Mouse (Mus musculus) lung, postnatal 14 days (tissue): ENCODE results near the gene Nwd1.
A peak's percentile ranks its signal among the peaks of the same experiment; 100 is the strongest.
"Not testable (repeated sequence)": the region's sequence is repeated elsewhere in the genome, so short reads cannot be mapped to it uniquely, and the experiment has no call there.

Experiments
- DNase-seq: peaks from one replicate; pipeline ENCODE4 v3.0.0; 2021

Nwd1 gene

GRCm38 (mm10) chr8:72646060-72646767, at the start of gene Nwd1:
Gene Nwd1 (plus strand): TSS chr8:72646711.
- peak; percentile 72 for DNase-seq

DNA sequence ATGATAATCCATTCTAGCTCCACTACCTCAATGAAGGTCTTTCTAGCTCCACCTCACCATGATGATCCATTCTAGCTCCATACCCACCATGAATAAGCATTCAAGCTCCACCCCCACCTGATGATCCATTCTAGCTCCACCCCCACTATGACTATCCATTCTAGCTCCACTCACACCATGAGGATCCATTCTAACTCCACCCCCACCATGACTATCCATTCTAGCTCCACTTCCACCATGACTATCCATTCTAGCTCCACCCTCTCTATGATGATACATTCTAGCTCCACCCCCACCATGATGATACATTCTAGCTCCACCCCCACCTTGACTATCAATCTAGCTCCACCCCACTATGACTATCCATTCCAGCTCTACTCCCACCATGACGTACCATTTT, 3.6 kb upstream of the Nwd1 start:
- no peak for DNase-seq

DNA sequence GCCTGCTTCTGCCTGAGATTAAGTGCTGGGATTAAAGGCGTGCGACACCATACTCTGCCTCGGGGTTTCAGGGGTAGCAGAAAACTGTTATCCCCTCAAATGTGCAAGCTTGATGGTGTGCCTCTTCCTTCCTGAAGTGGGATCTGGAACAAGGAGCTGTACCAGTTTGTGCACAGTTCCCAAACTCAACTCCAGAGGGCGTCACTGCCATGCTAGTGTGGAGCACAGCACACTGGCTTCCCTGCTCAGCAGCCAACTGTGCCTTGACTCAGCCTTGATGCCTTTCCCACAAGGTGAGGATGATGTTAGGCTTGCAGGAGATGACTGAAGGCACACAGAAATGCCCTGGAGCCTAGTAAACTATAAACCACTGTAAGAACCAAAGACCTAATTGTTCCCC, 1.9 kb upstream of the Nwd1 start:
- no peak for DNase-seq

DNA sequence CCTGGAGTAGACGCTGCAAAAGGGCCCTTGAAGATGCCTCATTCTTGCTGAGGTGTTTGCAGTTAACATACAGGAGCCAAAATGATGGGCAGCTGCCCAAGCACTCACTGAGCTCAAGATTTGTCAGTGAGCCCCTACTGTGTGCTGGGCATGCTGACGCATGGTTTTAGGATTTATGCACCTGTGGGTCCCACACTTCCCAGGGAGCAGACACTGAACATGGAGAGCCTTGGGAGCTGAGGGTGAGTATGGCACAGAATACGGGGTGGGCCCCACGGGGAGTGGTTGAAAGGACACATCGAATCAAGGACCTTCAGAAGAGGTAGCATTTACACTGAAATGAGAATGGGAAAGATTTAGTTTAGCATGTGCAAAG, 245 bp downstream of the Nwd1 start:
- no peak for DNase-seq

- no peak for DNase-seq
These were observed 4.2 kb downstream of the Nwd1 start for GRCm38 (mm10) chr8:72650697-72651096.

- DNase-seq: no peak
These were observed 8.3 kb downstream of the Nwd1 start for GRCm38 (mm10) chr8:72654565-72655521.

DNA sequence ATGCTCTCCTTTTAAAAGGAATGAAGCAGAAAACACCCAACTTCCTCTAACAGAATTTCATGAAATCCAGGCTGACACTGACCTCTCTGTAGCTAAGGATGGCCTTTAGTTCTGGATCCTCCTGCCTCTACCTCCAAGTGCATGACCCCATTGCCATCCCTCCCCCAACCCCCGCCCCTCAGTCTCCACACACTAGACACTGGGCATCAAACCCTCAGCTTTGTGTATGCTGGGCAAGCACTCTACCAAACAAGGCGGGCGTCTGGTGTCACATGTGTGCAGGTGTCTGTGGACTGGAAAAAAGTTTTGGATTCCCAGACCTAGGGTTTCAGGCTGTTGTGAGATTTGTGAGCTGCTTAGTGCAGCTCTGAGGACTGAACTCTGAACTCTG, 9.0 kb downstream of the Nwd1 start:
- no peak for DNase-seq

GRCm38 (mm10) chr8:72659967-72660366, 13.5 kb downstream of the Nwd1 start:
- no peak for DNase-seq

- DNase-seq: no peak
These were observed 17.7 kb downstream of the Nwd1 start for GRCm38 (mm10) chr8:72664107-72664652.

DNA sequence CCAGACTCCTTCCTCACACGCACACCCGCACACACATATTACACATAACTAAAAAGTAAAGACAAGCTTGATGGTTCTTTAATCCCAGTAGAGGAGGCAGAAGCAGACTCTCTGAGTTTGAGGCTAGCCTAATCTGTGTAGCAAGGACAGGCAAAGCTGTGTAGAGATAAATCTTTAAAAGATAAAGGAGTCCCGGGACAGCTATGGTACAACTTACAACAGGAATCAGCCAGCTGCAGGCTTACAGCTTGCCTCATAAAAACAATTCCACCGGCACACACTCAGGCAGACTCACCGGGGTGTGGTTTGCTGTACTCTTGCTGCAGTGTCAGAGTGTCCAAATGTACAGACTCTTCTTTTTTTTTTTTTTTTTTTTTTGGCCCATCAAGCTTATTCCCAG, 18.2 kb downstream of the Nwd1 start:
- no peak for DNase-seq

DNA sequence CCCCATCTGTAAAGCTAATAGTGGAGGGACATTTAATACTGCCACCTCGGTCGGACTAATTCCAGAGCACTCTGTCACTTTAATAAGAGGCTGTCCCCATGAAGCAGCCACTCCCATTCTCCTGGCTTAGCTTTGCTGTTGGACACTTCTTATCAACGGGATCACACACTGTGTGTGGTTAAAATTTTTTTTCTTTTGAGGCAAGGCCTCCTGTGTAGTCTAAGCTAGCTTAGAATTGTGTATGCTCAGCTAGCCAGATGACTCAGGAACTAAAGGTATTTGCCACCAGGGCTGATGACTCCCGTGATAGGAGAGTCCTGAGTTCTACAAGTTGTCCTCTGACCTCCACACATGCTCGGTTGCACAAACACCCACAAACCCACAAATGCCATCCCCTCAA, 18.9 kb downstream of the Nwd1 start:
- no peak for DNase-seq

GRCm38 (mm10) chr8:72668925-72669324, 22.4 kb downstream of the Nwd1 start:
- DNase-seq: no peak

GRCm38 (mm10) chr8:72672802-72673201, 26.3 kb downstream of the Nwd1 start:
- DNase-seq: no peak

GRCm38 (mm10) chr8:72674184-72674583, 27.7 kb downstream of the Nwd1 start:
- DNase-seq: no peak

DNA sequence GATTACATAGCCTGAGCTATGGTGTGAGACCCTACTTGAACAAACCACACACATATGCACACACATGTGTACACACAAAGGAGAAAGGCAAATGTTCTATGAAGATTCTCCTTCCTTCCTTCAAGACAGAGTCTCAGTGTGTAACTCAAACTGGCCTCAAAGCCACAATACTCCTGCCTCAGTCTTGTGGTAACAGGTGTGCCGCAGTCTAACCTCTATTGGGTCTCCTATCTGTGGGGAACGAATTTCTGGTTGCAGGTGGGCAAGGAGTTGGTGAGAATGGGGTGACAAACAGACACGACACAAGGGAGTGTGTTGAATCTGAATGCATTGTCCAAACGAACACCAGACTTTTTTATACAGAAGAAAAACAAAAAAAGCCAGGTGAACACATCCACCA, 29.9 kb downstream of the Nwd1 start:
- DNase-seq: no peak

DNA sequence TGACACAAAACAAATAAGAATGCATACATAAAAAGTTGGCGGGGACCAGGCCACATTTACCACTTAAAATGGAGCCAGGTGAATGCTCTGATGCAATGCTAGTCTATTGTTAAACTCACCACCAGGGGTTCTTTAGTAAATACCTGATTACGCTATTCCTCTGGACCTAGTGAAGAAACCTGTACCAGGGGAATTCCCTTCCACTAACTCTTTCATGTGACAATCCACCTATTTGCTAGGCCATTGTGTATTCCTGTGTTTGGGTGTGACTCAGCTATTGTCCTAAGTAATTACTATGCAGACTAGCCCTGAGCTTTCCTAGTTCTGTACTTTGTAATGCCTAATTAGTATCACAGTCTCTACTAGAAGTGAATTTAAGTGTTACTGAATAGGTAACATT, 30.3 kb downstream of the Nwd1 start:
- not testable (repeated sequence) for DNase-seq

GRCm38 (mm10) chr8:72677331-72677730, 30.8 kb downstream of the Nwd1 start:
- no peak for DNase-seq

DNA sequence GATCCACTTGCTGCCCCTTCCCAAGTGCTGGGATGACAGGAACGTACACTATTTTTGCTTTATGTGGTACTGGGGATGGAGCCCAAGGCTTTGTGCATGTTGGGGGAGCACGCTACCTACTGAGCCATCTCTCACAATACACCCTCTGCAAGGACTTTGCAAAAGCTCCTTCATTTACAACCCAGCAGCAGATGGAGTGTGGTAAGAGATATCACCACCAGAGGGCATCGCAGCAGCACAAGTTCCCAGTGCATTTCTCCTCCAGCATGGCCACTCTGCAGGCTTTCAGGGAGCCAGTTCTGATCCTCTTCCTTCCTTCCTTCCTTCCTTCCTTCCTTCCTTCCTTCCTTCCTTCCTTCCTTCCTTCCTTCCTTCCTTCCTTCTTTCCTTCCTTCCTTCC, 33.6 kb downstream of the Nwd1 start:
- peak; percentile 66 for DNase-seq

GRCm38 (mm10) chr8:72682051-72682687, 35.7 kb downstream of the Nwd1 start:
- DNase-seq: no peak

- no peak for DNase-seq
These were observed 36.6 kb downstream of the Nwd1 start for GRCm38 (mm10) chr8:72683010-72683521.

GRCm38 (mm10) chr8:72683572-72684099, 37.1 kb downstream of the Nwd1 start:
- DNase-seq: not testable (repeated sequence)

DNA sequence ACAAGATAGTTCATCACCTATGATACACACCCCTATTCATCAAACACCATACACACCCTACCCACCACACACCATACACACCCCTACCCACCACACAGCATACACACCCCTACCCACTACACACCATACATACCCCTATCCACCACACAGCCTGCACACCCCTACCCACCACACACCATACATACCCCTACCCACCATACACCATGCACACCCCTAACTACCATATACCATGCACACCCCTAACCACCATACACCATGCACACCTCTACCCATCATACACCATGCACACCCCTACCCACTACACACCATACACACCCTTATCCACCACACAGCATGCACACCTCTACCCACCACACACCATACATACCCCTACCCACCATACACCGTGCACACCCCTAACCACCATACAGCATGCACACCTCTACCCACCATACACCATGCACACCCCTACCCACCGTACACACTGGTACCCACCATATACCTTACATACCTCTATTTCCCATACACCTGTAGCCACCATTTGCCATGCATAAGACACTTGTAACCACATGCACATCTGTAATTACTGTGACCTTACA, 51.9 kb downstream of the Nwd1 start:
- DNase-seq: no peak

DNA sequence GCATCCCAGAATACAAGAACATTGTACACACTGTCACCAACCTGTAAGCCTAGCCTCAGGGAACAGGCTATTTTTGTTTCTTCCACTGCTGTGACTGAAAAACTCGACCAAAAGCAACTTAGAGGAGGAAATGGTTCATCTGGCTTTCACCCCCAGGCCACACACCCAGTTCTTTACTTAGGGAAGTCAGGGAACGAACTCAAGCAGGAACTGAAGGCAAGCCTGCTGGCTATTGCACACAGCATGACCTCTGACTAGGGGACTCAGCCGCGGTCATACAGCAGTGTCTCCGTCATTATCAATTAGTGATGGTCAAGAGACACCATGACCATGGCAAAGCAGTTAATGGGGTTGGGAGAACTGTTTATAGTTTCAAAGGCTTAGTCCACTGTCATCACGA, 66.1 kb downstream of the Nwd1 start:
- DNase-seq: no peak
